Mouse (Mus musculus) NIH3T3 (cell line): ENCODE measurements at regions not wholly inside any gene's neighbourhood (a gene's known extent, or its start where the extent isn't known, plus 50 kb on each side); places are given as distances from the start of the nearest gene placed in this dataset.

ENCODE experiments used
- DNase-seq: peaks from one replicate; pipeline ENCODE4 v3.0.0-alpha.2; 2012; ENCODE audit warnings: low read depth

DNA sequence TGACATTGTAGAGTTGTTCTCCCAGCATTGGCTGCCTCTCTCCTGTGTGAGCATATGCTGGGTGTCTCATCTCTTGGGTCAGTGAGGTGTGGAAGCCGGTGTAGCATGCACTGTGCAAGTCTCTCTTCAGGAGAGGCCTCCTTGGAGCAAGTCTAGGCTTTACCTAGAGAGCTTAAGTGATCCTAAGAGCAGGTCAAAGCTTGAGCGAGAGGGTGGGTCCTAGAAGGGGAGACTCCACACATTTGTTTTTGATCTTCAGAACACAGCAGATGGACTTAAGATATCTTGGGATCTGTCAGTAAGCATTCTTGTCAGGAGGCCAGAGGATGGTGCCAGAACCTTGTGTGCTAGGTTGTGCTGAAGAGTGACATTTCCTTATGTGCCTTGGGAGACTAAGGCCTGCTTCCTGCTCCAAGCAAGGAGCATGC is 136.4 kb downstream of the Tmx1 start:
- peak; percentile 68 for DNase-seq

DNA sequence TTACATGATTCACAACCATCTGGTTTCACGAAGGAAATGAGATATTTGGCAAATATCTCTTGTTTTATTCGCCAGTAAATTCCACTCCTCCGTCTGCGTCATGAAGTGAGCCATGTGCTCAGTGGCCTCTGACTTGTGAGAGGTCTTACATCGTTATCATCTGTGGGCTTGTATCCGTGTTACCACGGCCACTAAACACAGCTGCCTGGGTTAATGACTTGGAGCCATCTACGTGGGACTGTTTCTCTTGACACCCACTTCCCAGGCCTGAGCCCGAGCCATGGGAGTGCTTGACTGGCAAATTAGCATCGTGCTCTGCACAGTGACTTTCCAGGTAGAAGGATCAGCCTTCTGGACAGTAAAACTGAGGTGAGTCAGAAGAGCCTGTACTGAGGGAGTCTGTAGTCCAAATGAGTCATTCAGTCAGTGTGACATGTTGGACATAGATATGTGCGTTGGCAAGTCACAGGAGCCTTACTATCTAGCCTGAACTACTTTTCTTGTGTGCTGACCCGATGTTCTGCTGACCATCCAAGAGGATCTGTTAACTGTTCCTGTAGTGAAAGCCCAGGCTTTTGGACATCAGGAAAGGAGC is 137.7 kb downstream of the Tmx1 start:
- peak; percentile 88 for DNase-seq

DNA sequence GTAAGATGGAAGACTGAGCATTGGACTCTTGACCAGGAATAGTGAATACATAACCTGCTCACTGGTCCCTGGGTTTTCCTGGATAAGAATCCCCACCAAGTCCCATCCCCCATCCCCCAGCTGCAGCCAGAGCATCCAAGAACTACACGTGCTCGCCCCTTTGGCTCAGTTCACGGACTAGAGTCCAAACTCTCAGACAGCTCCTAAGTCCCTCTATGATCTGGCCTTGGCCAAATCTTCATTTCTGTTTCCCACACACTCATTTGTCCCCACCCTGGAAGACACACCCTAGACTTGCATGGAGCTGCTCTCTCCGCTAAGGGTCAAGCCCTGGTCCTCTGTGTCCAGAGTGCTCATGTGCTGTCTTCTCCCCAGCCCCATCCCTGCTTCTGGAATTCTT is 139.9 kb downstream of the Tmx1 start:
- no peak for DNase-seq

DNA sequence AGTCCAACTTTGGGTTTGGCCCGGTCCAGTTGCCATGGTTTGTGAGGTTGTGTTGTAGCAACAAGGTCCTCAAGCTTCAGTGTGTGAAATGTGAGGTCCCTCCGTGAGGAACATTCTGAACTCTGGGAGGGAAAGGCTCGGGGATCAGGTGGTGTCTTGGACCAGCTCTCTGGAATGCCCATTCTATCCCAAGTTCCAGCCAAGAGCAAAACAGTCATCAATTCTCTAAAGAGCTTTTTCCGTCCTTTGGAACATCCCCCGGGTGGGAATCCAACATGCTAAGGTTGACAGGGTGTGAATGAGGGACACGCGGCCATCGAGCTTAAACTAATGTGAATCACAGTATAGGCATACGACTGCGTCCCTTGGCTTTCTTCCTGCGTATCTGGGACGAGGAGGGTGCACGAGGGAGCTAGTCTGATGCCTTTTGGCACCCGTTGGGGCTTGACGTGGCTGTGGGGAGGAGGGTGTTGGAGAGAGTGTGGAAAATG is 145.4 kb downstream of the Tmx1 start:
- DNase-seq, result peak; percentile 48

DNA sequence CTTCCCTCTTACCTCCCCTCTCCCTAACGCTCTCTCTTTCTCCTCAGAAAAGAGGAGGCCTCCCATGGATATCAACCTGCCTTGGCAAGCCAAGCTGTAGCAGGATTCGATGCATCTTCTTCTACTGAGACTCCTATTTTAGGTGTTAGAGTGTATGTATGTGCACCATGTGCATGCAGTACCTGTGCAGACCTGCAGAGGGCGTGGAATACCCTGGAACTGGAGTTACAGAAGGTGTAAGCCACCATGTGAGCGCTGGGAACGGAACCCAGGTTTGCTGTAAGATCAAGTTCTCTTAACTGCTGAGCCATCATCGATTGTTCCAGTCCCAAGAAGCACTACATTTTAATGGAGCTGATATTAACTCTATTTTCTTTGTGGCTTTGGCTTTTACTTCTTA is 146.8 kb downstream of the Tmx1 start:
- DNase-seq, result no peak

DNA sequence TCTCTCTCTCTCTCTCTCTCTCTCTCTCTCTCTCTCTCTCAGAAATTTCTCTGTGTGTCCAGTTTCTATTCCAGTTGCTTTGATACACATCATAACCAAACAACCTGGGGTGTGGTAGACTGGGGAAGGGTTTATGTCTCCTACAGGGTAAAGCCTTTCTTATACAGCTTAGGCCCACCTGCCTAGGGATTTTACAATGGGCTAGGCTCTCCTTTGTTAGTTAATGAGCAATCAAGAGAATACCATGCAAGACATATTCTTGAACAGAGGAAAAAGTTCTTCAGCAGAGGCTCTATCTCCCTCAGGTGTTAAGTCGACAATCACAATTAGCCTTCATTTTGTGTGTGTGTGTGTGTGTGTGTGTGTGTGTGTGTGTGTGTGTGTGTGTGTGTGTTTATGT is 151.0 kb downstream of the Tmx1 start:
- DNase-seq, result no peak

DNA sequence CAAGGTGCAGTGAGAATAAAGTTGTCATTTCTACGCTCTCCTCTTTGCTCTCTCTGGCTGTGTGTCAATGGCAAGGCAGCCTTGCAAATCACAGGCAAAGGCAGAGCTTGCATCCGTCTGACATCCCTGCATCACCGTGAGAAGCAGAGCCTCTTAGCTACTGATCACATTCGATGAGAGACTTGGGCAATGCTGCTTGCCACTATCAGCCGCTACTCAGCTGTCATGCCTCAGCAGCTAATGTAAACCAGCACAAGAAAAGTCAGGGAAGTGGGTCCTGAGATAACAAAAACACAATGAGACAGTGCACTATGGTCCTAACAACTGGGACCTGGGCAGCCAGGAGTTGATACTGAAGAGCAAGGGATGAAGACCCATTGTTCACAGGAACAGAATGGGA is 155.8 kb downstream of the Tmx1 start:
- no peak for DNase-seq

DNA sequence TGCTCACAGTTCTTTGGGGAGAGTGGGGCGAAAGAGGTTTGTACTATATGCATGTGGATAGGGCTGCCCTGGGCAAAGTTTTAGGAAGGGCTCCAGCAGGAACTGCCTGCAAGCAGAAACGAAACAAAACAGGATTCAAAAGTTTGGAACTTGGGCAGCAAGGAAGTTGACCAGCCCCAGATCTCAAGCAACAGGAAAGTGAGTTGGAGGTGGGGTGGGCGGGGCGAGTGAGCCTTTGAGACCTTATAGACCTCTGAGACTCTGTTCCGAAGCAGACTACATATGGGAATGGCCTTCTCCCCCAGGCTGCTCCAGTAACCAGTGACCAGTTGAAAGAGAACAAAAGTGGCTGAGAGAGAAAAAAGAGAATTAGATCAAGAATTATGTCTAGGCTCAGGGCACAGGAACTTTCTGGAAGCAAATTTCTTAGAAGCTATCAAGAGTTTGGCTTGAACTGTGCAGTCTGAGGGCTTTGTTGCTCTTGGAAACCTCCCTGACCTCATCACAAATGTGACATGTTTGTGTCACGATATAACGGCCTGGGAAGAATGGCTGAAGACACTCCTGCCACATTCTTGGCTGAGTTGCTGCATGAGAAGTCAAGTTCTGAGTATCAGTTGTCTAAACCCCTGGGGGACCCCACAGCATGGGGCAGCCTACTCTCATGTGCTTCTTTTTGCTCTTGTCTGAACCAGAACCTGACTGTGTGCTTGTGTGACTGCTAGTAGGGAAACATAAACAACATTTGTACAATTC is 156.4 kb downstream of the Tmx1 start:
- DNase-seq, result no peak

DNA sequence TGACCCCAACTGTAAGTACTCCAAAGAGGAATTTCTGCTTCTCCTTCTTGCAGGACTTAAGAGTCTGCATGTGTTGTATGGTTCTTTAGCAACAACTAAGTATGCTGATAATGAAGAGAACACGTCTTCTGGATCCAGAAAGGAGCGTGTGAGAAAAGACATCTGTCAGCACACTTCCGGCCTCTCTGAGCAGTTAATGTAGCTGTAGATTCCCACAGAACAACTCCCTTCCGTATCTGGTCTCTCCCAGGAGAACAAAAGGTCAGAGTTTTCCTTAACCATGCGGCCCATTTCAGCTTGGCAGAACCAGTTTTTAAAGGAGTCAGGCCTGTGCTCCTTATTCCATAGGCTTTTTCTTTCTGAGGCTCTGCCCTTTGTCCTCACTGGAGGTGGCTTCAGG is 159.0 kb downstream of the Tmx1 start:
- DNase-seq, result no peak

DNA sequence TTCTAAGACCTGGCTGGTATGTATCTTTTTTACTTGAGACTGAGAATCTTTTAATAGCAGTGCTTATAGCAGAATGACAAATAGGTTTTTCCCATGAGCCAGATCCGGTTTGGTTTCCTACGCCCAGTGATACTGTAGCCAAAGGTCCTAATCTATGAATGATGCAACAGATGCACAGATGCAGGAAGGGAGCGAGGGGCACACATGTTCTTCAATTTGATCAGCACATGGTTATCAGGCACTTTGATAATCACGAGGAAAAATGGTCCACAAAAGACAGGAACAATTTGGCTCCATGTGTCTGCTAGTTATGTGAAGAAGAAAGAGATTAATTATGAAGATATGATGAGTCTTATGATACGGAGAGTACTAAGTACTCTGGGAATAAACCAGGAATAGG is 160.3 kb downstream of the Tmx1 start:
- no peak for DNase-seq

DNA sequence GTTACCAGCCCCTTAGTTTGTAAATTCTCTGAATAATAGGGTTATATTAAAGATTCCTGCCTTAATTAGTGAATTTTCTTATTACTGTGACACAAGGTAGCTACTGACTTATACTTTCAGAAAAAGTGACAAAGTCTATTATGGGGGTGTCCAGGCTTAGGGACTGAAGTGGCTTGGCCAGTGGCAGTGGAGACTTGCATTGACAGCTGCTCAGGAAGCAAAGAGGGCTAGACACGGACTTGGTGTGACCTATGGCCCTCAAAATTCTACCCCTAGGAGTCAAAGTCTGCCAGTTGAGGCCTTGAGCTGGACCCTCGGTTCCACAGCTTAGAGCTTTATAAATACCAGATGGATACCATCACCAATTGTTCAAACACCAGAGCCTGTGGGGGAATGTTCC is 161.2 kb downstream of the Tmx1 start:
- DNase-seq, result no peak

DNA sequence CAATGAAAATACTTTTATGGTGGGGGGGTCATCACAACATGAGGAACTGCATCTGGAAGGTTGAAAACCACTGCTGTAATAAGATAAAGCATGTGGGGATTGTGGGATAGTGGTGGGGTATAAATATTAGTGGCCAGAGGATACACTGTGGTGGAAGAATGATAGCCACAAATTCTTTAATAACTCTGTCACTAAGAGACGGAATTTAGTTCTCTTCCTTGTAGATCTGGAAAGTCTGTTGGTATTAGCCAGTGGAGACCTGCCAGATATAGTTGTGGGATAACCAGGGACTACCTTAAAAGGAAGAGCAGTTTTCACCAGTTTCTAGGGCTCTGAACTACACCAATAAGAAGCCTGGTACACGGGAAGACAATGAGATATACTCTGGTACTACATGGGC is 161.8 kb downstream of the Tmx1 start:
- DNase-seq, result peak; percentile 64

DNA sequence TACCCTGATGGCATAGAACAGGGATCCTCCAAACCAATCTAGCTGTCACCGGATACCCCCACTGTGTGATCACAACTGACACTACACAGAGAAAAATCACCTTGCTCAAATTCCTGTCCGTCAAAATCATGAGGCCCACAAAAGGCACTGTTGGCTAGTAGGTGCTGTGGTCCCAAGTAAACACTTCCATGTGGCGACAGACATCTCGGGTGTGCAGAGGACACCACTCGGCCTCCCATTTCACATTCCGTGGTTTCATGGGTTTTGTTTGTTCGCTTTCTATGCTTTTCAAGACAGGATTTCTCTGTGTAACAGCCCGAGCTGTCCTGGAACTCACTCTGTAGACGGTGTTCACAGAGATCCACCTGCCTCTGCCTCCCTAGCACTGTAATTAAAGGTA is 162.2 kb downstream of the Tmx1 start:
- no peak for DNase-seq

DNA sequence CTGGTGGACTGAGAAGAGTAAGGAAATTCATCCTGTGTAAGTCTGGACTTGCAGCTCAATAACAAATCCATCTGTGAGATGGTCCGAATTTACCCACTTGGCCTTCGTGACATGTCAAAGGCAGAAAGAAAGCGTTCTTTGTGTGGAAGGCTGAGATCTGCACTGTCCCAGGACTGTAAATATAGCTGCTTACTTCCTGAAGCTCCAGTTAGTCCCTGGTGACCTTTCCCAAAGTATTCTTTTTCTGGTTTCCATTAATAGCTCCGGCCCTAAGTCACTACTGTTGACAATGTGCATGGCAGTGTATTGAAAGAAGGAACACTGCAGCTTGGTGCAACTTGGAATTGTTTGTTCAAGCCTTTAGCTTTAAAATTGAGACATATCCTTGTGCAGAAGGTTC is 163.2 kb downstream of the Tmx1 start:
- DNase-seq, result no peak

DNA sequence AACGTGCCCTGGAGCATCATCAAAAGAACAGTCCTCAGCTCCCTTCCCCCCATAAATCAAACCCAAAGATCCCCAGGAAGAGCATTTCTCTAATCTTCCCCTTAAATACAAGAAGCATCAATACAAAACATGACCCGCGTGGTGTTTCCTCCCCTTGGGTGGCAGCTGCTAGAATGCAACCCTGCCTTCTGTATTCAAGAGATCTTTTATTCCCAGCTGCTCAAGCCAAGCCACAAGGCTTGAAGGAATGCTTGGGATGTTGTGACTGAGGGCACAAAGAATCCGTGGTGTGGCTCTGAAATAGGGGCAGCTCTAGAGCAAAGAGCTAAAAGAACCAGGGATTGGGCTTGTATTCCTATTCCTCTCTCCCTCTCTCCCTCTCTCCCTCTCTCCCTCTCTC is 163.6 kb downstream of the Tmx1 start:
- peak; percentile 74 for DNase-seq

DNA sequence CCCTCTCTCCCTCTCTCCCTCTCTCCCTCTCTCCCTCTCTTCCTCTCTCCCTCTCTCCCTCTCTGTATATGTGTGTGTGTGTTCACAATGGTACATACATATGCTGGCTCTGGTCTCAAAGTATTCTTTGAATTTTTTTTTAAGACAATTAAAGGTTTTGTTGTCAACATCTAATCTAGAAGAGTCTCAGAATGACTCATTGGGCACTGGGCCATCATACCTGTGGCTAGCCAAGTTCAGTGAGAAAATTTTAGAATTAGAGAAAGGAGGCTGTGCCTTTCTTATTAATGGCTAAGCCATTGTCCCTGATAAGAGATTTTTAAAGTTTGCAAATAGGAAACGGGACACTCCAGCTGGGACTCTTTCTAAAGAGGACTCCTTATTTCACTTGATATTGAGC is 164.1 kb downstream of the Tmx1 start:
- peak; percentile 81 for DNase-seq

DNA sequence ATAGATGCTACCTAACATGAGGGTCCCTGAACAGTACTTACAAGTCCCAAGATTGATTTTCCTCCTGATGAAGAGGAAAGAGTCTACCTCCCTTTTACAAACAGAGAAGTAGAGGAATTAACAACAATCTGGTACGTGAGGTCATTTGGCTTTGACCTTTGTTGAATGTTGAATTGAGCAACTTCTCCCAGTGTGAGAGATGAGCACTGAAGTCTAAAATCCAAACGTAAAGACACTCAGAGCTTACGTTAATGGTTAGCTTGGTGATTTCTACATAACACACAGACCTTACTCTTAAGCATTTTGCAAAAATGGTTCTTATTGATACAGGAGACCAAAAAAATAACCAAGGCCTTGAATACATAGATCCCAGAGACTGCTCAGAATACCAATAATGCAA is 165.1 kb downstream of the Tmx1 start:
- DNase-seq, result no peak

DNA sequence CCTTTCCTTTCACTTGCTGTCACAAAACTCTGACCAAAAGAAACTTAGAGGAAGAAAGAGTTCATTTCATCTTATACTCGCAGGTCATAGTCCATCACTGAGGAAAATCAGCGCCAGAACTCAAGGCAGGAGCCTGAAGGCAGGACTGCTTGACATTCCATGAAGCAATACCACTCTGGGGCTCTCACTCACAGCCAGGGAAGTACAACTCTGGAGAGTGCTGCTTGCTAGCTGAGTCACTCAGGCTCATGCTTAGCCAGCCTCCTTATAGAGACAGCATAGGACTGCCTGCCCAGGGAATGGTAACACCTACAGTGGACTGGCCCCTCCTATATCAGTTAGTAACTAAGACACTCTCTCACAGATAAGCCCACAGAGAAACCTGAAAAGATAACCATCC is 166.5 kb downstream of the Tmx1 start:
- DNase-seq, result peak; percentile 51

DNA sequence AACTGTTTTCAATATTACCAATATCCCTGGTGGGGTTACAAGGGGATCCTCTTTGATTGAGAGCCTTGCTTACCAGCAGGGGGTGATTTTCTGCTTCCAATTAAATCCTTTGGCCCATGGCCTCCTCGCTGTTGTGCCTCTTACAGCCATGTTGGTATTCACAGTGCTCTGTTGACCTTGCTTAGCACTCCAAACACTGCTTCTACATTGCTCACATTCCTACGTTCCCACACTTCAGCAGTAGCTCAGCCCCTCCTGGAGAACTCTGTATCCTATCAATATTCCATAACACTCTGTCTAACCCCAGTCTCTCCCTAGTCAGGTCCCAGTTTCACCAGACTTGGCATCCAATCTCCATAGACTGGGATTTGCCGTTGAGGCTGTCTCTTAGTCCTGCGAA is 169.1 kb downstream of the Tmx1 start:
- no peak for DNase-seq

DNA sequence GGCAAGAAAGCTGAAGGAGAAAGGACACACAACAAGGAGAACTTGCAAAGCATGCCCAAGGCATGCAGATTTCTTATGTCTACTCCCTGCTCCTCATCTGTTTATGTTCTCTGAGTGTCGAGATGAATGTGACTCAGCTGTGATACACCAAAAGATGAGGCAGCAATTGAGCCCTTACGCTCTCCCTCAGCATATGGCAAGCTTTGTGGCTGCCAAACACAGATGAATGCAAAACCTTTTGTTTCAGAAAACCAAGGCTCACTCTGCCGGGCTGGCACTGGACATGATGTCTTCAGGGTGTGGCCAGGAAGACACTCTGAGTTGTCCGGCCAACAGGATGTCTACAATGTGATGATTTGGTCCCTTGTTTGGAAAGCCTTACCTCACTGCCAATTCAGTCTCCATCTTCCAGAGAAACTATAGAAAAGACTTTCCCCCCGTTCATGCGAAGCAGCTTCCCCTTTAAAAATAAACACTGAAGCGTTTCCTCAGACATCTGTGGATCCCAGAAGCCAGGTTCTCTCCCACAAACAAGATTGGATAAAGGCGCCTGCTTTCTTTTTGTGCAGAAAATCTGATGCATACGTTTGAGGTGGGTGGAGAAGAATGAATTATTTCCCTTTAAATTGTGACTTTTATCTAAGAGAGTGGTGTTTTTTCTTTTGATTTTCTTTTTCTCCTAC is 171.5 kb downstream of the Tmx1 start:
- DNase-seq, result peak; percentile 76

DNA sequence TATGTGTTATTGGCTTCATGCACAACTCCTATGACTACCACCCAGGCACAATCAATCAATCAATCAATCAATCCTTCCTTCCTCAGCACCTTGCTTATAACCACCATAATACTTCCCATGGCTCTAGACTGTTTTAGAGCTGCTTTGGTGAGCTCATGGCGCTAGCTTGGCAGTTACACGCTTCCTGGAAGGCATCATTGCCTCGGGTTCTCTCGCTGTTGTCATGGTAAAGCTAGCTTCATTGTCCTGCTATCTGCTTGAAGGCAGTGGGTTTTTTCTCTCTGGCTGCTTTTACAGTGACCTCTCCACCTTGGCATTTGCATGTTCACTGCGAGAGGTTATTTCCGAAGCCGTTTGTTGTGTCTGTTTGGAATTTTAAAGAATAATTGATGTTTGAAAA is 174.7 kb downstream of the Tmx1 start:
- no peak for DNase-seq

DNA sequence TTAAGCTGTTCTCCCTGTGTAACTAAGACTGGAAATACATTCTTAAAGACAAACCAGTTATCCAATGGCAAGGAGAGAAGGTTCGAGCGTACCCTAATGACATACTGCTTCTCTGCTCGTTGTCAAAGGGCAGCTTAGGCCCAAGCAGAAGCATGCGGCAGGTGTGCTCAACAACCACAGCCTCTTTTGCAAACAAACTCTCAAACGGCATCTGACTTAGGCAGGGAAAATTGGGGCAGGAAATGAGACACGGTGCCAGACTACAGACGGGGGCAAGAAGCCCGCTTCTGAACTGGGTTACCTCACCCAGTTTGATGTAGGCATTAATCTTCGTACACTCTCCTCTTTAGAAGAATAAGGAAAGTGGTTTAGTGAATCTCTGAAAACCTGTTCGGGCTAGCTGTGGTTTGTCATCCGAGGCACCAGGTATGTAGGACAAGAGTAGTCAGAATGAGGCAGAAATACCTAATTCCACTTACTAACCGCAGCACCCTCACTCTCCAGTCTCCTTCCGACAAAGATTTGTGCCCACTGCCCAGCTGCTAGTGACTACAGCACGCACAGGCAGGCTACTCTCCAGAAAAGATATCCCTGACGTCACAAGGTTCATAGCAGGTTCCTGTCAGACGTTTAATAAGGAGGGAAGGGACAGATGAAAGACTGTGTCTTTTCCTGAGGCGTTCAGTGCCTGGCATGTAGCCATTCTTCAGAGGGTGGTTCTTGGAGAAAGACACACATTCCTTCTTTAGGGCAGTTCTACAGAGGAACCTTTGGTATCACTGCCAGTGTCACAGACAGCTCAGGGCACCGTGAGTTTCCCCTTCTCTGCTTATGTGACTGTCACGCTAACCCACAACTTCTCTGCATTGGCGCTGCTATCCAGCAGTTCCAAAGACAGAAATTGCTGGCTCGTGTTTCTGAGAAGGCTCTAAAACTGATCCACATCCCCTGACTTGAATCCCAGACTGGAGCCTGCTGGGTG is 175.8 kb downstream of the Tmx1 start:
- DNase-seq, result no peak
